Mouse (Mus musculus) cerebellum, postnatal 36 days (tissue): ENCODE measurements at regions not wholly inside any gene's neighbourhood (a gene's known extent, or its start where the extent isn't known, plus 50 kb on each side); places are given as distances from the start of the nearest gene placed in this dataset.

Source experiments
- DNase-seq, 2 experiments: peaks; one replicate each; pipeline ENCODE4 v3.0.0; 2021 to 2022; ENCODE audit warnings: mixed read lengths in 2 of 2

GRCm38 (mm10) chr11:18163156-18164024 lies 209.7 kb upstream of the Etaa1 start:
- no peak for DNase-seq

GRCm38 (mm10) chr11:18156506-18156905 lies 202.8 kb upstream of the Etaa1 start:
- DNase-seq: no peak

- peak; percentile 29 to 35 for DNase-seq
Observed at GRCm38 (mm10) chr11:18151788-18152563, 198.3 kb upstream of the Etaa1 start.

- DNase-seq: no peak
Observed at GRCm38 (mm10) chr11:18151369-18151768, 197.7 kb upstream of the Etaa1 start.

GRCm38 (mm10) chr11:18127488-18127887 lies 173.8 kb upstream of the Etaa1 start:
- no peak for DNase-seq

GRCm38 (mm10) chr11:18123031-18123430 lies 169.4 kb upstream of the Etaa1 start:
- no peak for DNase-seq

GRCm38 (mm10) chr11:18122616-18123015 lies 168.9 kb upstream of the Etaa1 start:
- DNase-seq: no peak

- peak; percentile 22 to 31 for DNase-seq
Observed at GRCm38 (mm10) chr11:18115693-18116450, 162.2 kb upstream of the Etaa1 start.

- DNase-seq: no peak
Observed at GRCm38 (mm10) chr11:18102841-18103240, 149.2 kb upstream of the Etaa1 start.

- DNase-seq: no peak
Observed at GRCm38 (mm10) chr11:18075840-18076435, 122.3 kb upstream of the Etaa1 start.

- peak; percentile 37 to 43 for DNase-seq
Observed at GRCm38 (mm10) chr11:18070586-18071306, 117.1 kb upstream of the Etaa1 start.

GRCm38 (mm10) chr11:18070032-18070374 lies 116.3 kb upstream of the Etaa1 start:
- DNase-seq: no peak

GRCm38 (mm10) chr11:18069348-18070031 lies 115.8 kb upstream of the Etaa1 start:
- no peak for DNase-seq

- no peak for DNase-seq
Observed at GRCm38 (mm10) chr11:18068085-18068484, 114.4 kb upstream of the Etaa1 start.

- DNase-seq: no peak
Observed at GRCm38 (mm10) chr11:18067676-18068075, 114.0 kb upstream of the Etaa1 start.

GRCm38 (mm10) chr11:18041589-18041988 lies 87.9 kb upstream of the Etaa1 start:
- no peak for DNase-seq

- DNase-seq: no peak
Observed at GRCm38 (mm10) chr11:18031049-18031448, 77.4 kb upstream of the Etaa1 start.

- DNase-seq: no peak
Observed at GRCm38 (mm10) chr11:18022065-18022464, 68.4 kb upstream of the Etaa1 start.

- DNase-seq: no peak
Observed at GRCm38 (mm10) chr11:18015239-18015638, 61.6 kb upstream of the Etaa1 start.

- peak; percentile 4 to 8 for DNase-seq
Observed at GRCm38 (mm10) chr11:18014610-18015009, 60.9 kb upstream of the Etaa1 start.

GRCm38 (mm10) chr11:18012085-18012484 lies 58.4 kb upstream of the Etaa1 start:
- no peak for DNase-seq
